Mouse (Mus musculus) skeletal muscle tissue, postnatal 0 days (tissue): ENCODE measurements around the gene Tcp1. TPM values are rescaled to one million over a fixed set of nuclear protein-coding genes. Genes with fewer than 3 reads are reported as not detected.

ENCODE experiments used
- polyA plus RNA-seq: library from polyadenylated mRNA; unstranded; fragments of >200 nt; fragmentation: Nextera tagmentation; extraction: Ambion mirVana; gene quantifications from 2 replicates; pipeline ENCODE4 v1.2.1, GENCODE M21; 2015

Gene Tcp1
- polyA plus RNA-seq: 256 and 272 TPM in 2 replicates

DNA sequence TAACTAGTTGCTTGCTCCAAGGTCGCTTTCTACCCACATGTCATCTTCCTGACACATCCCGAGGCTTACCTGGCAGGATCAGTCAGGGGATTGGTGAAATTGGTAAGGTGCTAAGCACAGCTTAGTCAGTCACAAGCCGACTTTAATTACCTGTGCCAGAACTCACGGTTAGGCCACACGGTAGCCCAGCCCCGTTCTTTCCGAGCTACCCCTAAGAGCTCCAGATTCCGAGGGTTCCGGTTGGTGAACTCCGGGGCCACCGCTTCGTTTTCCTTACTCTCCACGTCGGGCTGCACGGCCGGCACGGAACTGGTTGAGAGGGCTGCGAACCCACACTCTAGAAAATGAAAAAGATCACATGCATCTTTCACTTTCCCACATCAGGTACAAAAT is at the start of gene Tcp1:
TSS of gene Tcp1 (plus strand) at position 214 of the 393 bp plus-strand sequence.

DNA sequence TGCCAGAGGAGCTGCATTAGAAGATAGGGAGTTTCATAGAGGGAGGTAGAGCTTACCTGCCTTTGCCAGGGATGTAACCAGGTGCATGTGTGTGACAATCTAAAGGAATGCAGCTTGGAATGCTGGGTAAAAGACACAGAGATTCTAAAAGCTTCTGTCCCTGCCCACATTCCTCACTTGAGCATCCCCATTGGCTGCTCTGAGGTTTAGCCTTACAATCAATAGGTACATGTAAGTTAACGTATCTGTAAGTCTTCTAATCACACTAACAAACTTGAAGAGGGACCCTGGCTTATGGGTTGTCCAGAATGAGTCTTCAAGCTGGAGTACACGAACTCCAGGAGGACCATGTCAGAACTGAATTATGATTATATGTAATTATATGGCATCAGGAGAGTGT is 47.5 kb upstream of the Tcp1 start, which contains the start of gene Mas1:
TSS of gene Mas1 (minus strand) at position 101 of the 400 bp plus-strand sequence.

DNA sequence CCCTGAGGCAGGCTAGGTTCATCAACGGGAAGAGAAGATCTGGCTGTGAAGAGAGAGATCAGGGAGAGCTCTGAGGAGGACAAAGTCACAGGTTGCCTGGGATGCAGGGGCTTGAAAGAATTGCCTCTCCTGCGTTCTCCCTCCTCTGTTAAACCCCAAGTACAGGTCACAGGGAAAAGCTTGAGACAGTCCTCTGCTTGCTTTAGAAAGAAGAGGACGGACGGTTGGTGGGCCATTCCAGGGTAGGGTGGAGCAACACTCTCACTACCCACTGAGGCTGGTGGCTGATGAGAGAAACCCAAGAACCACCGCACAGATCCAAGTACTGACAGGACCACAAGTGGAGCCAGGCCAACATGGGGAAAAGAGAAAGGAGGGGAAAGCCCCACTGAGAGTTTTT is 39.8 kb upstream of the Tcp1 start, which contains the start of gene Mrgprh:
TSS of gene Mrgprh (plus strand) at position 301 of the 400 bp plus-strand sequence.

DNA sequence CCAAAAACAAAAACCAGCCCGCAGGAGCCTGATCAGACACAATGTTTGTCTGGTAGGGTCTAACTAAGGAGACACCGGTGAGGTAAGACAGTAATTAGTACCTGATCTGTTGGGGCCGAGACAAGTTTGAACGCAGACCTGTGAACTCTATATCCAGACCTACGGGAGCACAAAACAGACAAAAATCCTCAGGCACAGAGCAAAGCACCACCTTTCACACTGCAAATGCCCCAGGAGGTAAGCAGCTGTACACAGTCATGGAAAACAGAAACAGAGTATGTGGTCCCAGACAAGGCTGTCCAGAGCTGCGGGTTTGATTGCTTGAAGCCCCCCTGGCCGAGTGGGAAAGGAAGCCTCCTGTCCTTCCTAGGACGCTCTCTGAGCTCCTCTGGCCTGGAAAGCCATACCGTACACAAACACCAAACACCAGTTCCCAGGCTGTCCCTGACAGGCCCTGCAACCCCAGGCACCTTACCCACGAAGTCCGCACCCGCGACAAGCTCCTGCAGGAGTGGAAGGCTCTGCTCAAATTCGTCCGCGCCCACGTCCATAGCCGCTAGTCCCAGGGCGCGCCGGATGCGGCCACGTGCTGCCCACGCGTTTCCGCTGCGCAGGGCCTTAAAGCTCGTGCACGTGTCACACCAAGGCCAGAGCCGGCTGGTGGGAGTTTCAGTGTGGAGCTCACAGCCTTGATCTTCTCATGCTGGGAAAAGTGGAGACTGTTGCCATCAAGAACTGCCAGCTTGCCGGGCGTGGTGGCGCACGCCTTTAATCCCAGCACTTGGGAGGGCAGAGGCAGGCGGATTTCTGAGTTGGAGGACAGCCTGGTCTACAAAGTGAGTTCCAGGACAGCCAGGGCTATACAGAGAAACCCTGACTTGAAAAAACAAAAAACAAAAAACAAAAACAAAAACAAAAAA is 5.9 kb upstream of the Tcp1 start, which contains the start of gene Pnldc1:
TSS of gene Pnldc1 (minus strand) at position 870 of the 920 bp plus-strand sequence.

DNA sequence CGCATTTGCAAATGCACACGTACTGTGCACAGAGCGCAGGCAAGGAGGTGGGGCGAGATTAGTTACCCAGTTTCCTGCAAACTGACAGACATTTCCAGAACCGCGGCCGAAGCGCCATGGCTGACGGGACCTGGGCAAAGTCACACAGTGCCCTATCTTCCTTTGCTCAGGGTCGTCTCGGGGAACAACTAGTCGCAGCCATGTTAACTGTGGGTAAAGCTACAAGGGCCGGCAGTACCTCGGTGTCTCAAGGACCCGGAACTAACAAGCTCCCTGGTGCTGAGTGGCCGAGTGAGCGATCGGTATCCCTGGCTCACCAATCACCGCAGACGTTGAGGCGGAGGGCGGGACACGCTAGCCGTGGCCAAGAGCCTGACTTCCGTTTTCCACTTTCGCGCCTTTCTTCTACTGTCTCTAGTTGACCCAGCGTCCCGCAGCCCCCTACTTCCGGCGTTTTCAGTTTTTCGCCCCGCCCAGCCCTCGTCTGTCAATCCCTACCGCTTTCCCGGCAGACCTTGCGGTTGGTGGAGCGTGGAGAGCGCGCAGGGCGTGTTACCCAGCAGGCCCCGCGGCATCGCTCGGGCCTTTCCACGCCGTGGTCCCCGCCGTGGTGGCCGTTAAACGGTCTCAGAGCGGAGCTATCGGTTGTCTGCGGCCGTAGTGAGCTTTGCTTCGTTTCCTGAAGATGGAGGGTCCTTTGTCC is 531 bp downstream of the Tcp1 start, which contains the start of gene Mrpl18:
TSS of gene Mrpl18 (minus strand) at position 465 of the 703 bp plus-strand sequence.

DNA sequence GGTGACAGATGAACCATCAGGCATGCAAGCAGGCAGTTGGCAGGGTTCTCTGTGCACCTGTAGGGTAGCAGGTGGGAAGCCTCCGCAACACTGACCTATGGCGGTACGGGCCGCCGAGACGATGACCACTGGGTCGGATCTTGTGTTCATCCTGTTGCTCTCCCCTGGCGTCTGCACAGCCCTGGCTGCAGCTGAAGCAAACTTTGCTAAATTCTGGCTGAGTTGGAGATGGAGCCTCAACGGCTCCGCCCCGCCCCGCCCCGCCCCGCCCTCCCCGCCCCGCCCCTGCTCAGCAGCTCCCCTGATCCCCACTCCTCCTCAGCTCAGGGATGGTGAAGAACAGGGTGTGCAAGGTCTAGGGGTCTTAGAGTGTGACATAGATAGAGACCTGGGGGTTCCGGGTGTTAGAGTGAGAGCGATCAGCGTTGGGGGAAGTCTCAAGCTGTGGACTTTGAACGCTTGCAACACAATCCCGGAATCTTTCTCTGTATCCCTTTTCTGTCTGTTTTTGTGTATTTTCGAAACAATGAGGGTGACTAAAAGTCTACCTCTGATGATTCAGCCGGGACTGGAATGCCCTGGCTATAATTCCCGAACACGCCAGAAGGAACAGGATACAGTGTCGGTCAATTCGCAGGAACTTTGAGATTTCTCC is 24.8 kb downstream of the Tcp1 start, which contains the start of gene Acat3:
TSS of gene Acat3 (minus strand) at position 450 of the 655 bp plus-strand sequence.

DNA sequence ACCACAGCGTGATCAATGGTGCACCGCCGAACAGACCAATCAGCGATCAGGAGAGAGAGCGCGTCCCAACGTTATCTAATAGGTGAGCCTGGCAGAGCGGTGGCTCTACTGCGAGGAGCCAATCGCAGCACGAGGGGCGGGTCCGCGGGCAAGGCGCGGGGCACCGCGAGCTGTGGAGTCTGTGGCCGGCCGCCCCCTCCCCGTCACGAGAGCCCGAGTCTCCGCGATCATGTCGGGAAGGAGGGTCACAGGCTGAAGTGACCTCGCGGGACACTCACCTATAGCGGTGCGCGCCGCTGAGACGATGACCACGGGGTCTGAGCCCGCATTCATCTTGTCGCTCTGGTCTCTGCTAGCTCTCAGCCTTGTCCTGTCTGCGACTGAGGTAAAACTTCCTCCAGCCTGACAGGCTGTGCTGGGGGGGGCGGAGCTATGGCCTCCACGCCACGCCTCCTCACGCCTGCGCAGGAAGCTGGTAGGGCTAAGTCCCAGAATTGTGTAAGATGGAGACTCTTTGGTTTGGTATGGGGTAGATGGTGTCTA is 44.9 kb downstream of the Tcp1 start, which contains the start of gene Acat2:
TSS of gene Acat2 (minus strand) at position 417 of the 543 bp plus-strand sequence.

Other genes starting within 250 kb of the Tcp1 start
- gene Slc22a1, start 239.9 kb upstream of the Tcp1 start, polyA plus RNA-seq: not detected in 2 replicates
- 28.6 and 35.2 TPM in 2 replicates for gene Igf2r, start 146.0 kb upstream of the Tcp1 start, polyA plus RNA-seq
- 0.62 and 0.89 TPM in 2 replicates for gene Mas1, start 47.6 kb upstream of the Tcp1 start, polyA plus RNA-seq
- gene Mrgprh, start 39.7 kb upstream of the Tcp1 start, polyA plus RNA-seq: 0.94 and 1.3 TPM in 2 replicates
- gene Pnldc1, start 5.5 kb upstream of the Tcp1 start, polyA plus RNA-seq: 0.24 and 0.65 TPM in 2 replicates
- gene Mrpl18, start 644 bp downstream of the Tcp1 start, polyA plus RNA-seq: 169 and 177 TPM in 2 replicates
- gene Acat3, start 24.9 kb downstream of the Tcp1 start, polyA plus RNA-seq: 0.24 and 1.1 TPM in 2 replicates
- gene Acat2, start 45.0 kb downstream of the Tcp1 start, polyA plus RNA-seq: 12.1 and 27.7 TPM in 2 replicates
- 67.0 and 70.1 TPM in 2 replicates for gene Wtap, start 78.5 kb downstream of the Tcp1 start, polyA plus RNA-seq
- 390 and 446 TPM in 2 replicates for gene Sod2, start 91.1 kb downstream of the Tcp1 start, polyA plus RNA-seq
- gene Gpr31b, start 136.6 kb downstream of the Tcp1 start, polyA plus RNA-seq: not detected in 2 replicates
- 0.07 and 0.09 TPM in 2 replicates for gene Tcp10b, start 145.4 kb downstream of the Tcp1 start, polyA plus RNA-seq
- 0.13 TPM in 1 of 2 replicates, not detected in the other for gene Unc93a, start 216.1 kb downstream of the Tcp1 start, polyA plus RNA-seq